ENCODE assay signal across 7 mouse cellular contexts in genomic region chr2:28786355-28787066, GRCm38 (mm10).
"Had no signal": no experiment of that assay in that cellular context is flagged by ENCODE, and none has a peak within 500 bp of the region (broad histone marks: within the 10 kb centered on the region; RNA-seq: fewer than 3 reads in every experiment).

No protein-coding gene starts in this region.

- H3K9ac ChIP-seq: limb, embryonic 13.5 days; liver, embryonic 14.5 days; midbrain, embryonic 12.5 days had no signal

- H3K4me3 ChIP-seq: limb, embryonic 13.5 days; midbrain, embryonic 12.5 days had no signal

- DNase-seq: lung, adult 18-20 months; thymus, postnatal 4 days had no signal

- H3K4me2 ChIP-seq: limb, embryonic 13.5 days; midbrain, embryonic 12.5 days had no signal

- H3K4me1 ChIP-seq: limb, embryonic 13.5 days had no signal

- H3K36me3 ChIP-seq: limb, embryonic 13.5 days; midbrain, embryonic 12.5 days had no signal

- ATAC-seq: midbrain, embryonic 16.5 days had no signal

- H3K9me3 ChIP-seq: limb, embryonic 13.5 days; midbrain, embryonic 12.5 days had no signal

- H3K27ac ChIP-seq: limb, embryonic 13.5 days; liver, embryonic 14.5 days; midbrain, embryonic 12.5 days; stomach, postnatal 0 days had no signal
